Mouse (Mus musculus): ENCODE measurements around the gene Rnase11. TPM values are rescaled to one million over a fixed set of nuclear protein-coding genes. Genes with fewer than 3 reads are reported as not detected.

Gene Rnase11
- polyA plus RNA-seq, 1 experiment: not detected

- Histone ChIP-seq H3K4me1 (ENCODE audit: control insufficient read depth, insufficient read depth, low read length) (peaks cover 3% of the 10 kb centered on the region), H3K4me3 (replicated peaks; ENCODE audit: control insufficient read depth, low read depth, low read length) (no peak overlapping the region), H3K27ac (ENCODE audit: control insufficient read depth, insufficient read depth, low read depth, low read length, poor library complexity) (no peak overlapping the region; the same call in 1 of the 2 replicates)
- 48% methylated on average over 6 of the region's 6 CpGs for WGBS
- no peak for TF ChIP-seq POLR2A (IDR thresholded peaks at IDR 0.05; ENCODE audit: borderline replicate concordance, control insufficient read depth, low read depth, low read length)
- TF ChIP-seq CTCF (IDR thresholded peaks at IDR 0.05; ENCODE audit: control insufficient read depth, insufficient read depth, low read length): no peak
Measured at GRCm38 (mm10) chr14:51009572-51009971, 40.4 kb downstream of the Rnase11 start.

GRCm38 (mm10) chr14:51008781-51009180 is 41.2 kb downstream of the Rnase11 start:
- Histone ChIP-seq H3K4me1 (ENCODE audit: control insufficient read depth, insufficient read depth, low read length) (peaks cover 3% of the 10 kb centered on the region), H3K4me3 (replicated peaks; ENCODE audit: control insufficient read depth, low read depth, low read length) (no peak overlapping the region), H3K27ac (ENCODE audit: control insufficient read depth, insufficient read depth, low read depth, low read length, poor library complexity) (0 out of 2 replicates have a peak overlapping the region, but pooled peaks have one; percentile 11)
- TF ChIP-seq CTCF (IDR thresholded peaks at IDR 0.05; ENCODE audit: control insufficient read depth, insufficient read depth, low read length) (no peak), POLR2A (IDR thresholded peaks at IDR 0.05; ENCODE audit: borderline replicate concordance, control insufficient read depth, low read depth, low read length) (no peak)
- 43% methylated on average over 4 of the region's 4 CpGs for WGBS

DNA sequence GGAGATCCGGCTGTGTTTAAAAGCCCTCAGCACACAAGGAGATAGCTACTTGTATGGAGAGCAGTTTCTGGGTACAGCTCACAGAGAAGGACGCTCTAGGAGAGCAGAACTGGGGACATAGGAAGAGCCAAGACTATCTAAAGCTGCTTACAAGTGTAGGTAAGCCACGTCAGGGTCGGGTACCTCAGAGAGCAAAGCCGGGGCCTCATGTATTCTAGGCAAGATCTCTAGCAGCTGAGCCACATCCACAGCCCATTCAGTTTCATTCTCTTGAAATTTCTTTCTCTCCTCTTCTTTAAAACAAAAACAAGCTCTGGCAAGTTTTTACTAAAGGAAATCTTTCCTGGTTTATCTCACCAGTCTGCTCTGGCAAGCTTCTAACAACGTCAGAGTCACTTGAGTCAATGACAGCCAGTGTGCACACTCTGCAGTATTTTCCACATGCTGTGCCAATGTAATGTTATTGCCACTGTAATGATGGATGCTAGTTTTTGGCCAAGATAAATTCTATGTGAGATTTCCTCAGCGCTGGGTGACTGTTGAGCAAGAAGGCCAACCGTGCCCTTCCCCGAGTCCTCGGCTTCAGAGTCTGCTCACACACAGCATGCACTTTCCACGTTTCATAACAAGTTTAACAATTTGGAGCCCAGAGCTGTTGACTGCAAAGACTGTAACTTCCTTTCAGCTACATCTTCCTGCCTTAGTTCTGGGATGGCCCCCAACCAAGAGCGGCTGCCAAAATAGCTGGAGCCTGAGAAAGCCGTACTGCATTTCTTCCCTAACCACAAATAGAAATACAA is 41.8 kb downstream of the Rnase11 start:
- Histone ChIP-seq H3K27ac (ENCODE audit: control insufficient read depth, insufficient read depth, low read depth, low read length, poor library complexity) (peak overlapping the region; percentile 46), H3K4me1 (ENCODE audit: control insufficient read depth, insufficient read depth, low read length) (peaks cover 3% of the 10 kb centered on the region), H3K4me3 (replicated peaks; ENCODE audit: control insufficient read depth, low read depth, low read length) (no peak overlapping the region)
- WGBS: 24% methylated on average over 13 of the region's 13 CpGs
- TF ChIP-seq POLR2A (IDR thresholded peaks at IDR 0.05; ENCODE audit: borderline replicate concordance, control insufficient read depth, low read depth, low read length) (no peak), CTCF (IDR thresholded peaks at IDR 0.05; ENCODE audit: control insufficient read depth, insufficient read depth, low read length) (no peak)

DNA sequence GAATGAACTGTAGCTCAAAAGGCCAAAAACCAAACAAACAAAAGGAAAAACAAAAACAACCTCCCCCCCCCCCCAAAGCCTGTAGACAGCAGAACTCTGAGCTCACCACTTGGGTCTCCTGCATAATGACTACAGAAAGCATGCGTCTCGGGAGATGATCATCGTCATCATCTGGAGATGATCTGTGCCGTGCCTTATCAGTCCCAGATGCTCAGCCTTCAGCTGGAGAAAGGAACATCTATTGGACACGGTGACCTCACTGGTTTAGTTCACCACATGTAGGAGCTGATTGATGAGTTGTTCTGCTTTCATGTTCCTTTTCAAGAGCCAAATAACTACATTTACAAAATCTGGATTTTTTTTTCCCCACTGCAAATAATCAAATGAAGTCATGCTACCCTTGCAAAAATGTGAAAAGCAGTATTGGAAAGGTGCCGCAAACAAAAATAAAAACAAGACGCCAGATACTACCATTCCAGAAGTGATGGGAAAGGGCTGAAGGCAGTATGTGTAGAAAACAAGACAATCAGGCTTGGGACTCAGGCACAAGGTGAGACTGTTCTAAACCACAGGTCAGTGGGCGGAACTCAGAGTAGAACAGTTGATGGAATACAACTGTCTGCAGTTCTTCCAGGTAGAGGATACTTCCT is 42.7 kb downstream of the Rnase11 start, which contains the start of gene Rnase10:
Rnase10 (plus strand) TSS at position 600 of the 650 bp plus-strand sequence.
- Histone ChIP-seq H3K27ac (ENCODE audit: control insufficient read depth, insufficient read depth, low read depth, low read length, poor library complexity) (peak within 1 kb of the TSS; percentile 46), H3K4me1 (ENCODE audit: control insufficient read depth, insufficient read depth, low read length) (peaks cover 3% of the 10 kb centered on the region), H3K4me3 (replicated peaks; ENCODE audit: control insufficient read depth, low read depth, low read length) (no peak within 1 kb of the TSS)
- WGBS: 70% methylated on average over 8 of the region's 8 CpGs
- TF ChIP-seq CTCF (IDR thresholded peaks at IDR 0.05; ENCODE audit: control insufficient read depth, insufficient read depth, low read length): no peak
- TF ChIP-seq POLR2A (IDR thresholded peaks at IDR 0.05; ENCODE audit: borderline replicate concordance, control insufficient read depth, low read depth, low read length): no peak

Other genes starting within 250 kb of the Rnase11 start
- gene Ccnb1ip1, start 242.4 kb downstream of the Rnase11 start, polyA plus RNA-seq (2011; ENCODE audit: insufficient read depth, insufficient read length, low replicate concordance, missing spikeins): not detected in 2 replicates
- 24.4 and 40.2 TPM in 2 replicates for gene Parp2, start 242.3 kb downstream of the Rnase11 start, polyA plus RNA-seq (2011; ENCODE audit: insufficient read depth, insufficient read length, low replicate concordance, missing spikeins)
- 60.8 and 102 TPM in 2 replicates for gene Tep1, start 179.6 kb downstream of the Rnase11 start, polyA plus RNA-seq (2011; ENCODE audit: insufficient read depth, insufficient read length, low replicate concordance, missing spikeins)
- 0.29 TPM in 1 of 2 replicates, not detected in the other for gene Klhl33, start 152.7 kb downstream of the Rnase11 start, polyA plus RNA-seq (2011; ENCODE audit: insufficient read depth, insufficient read length, low replicate concordance, missing spikeins)
- 43.6 and 67.6 TPM in 2 replicates for gene Osgep, start 125.3 kb downstream of the Rnase11 start, polyA plus RNA-seq (2011; ENCODE audit: insufficient read depth, insufficient read length, low replicate concordance, missing spikeins)
- gene Apex1, start 125.2 kb downstream of the Rnase11 start, polyA plus RNA-seq (2011; ENCODE audit: insufficient read depth, insufficient read length, low replicate concordance, missing spikeins): 18.1 and 41.6 TPM in 2 replicates
- gene Pip4p1, start 119.3 kb downstream of the Rnase11 start, polyA plus RNA-seq (2011; ENCODE audit: insufficient read depth, insufficient read length, low replicate concordance, missing spikeins): 33.3 and 67.6 TPM in 2 replicates
- gene Pnp, start 119.1 kb downstream of the Rnase11 start, polyA plus RNA-seq (2011; ENCODE audit: insufficient read depth, insufficient read length, low replicate concordance, missing spikeins): 112 and 145 TPM in 2 replicates
- 21.3 TPM in 1 of 2 replicates, not detected in the other for gene Gm49342, start 105.6 kb downstream of the Rnase11 start, polyA plus RNA-seq (2011; ENCODE audit: insufficient read depth, insufficient read length, low replicate concordance, missing spikeins)
- 70.8 and 109 TPM in 2 replicates for gene Pnp2, start 94.2 kb downstream of the Rnase11 start, polyA plus RNA-seq (2011; ENCODE audit: insufficient read depth, insufficient read length, low replicate concordance, missing spikeins)
- gene Rnase10, start 42.4 kb downstream of the Rnase11 start, polyA plus RNA-seq (2011; ENCODE audit: insufficient read depth, insufficient read length, low replicate concordance, missing spikeins): not detected in 2 replicates
- gene Rnase9, start 8.3 kb downstream of the Rnase11 start, polyA plus RNA-seq (2011; ENCODE audit: insufficient read depth, insufficient read length, low replicate concordance, missing spikeins): not detected in 2 replicates
- gene Rnase12, start 7.5 kb upstream of the Rnase11 start, polyA plus RNA-seq (2011; ENCODE audit: insufficient read depth, insufficient read length, low replicate concordance, missing spikeins): 4.9 TPM in 1 of 2 replicates, not detected in the other
- gene Olfr750, start 24.3 kb upstream of the Rnase11 start, polyA plus RNA-seq (2011; ENCODE audit: insufficient read depth, insufficient read length, low replicate concordance, missing spikeins): not detected in 2 replicates
- 3.1 and 8.7 TPM in 2 replicates for gene Rnase4, start 40.9 kb upstream of the Rnase11 start, polyA plus RNA-seq (2011; ENCODE audit: insufficient read depth, insufficient read length, low replicate concordance, missing spikeins)
- gene Ang, start 41.0 kb upstream of the Rnase11 start, polyA plus RNA-seq (2011; ENCODE audit: insufficient read depth, insufficient read length, low replicate concordance, missing spikeins): 4.4 and 7.2 TPM in 2 replicates
- gene Eddm3b, start 64.3 kb upstream of the Rnase11 start, polyA plus RNA-seq (2011; ENCODE audit: insufficient read depth, insufficient read length, low replicate concordance, missing spikeins): not detected in 2 replicates
- 11.6 and 19.4 TPM in 2 replicates for gene Rnase6, start 73.7 kb upstream of the Rnase11 start, polyA plus RNA-seq (2011; ENCODE audit: insufficient read depth, insufficient read length, low replicate concordance, missing spikeins)
- gene Rnase1, start 96.6 kb upstream of the Rnase11 start, polyA plus RNA-seq (2011; ENCODE audit: insufficient read depth, insufficient read length, low replicate concordance, missing spikeins): not detected in 2 replicates
- not detected in 2 replicates for gene Rnase2b, start 112.1 kb upstream of the Rnase11 start, polyA plus RNA-seq (2011; ENCODE audit: insufficient read depth, insufficient read length, low replicate concordance, missing spikeins)
- gene Ang2, start 149.0 kb upstream of the Rnase11 start, polyA plus RNA-seq (2011; ENCODE audit: insufficient read depth, insufficient read length, low replicate concordance, missing spikeins): not detected in 2 replicates
- gene Ear14, start 153.2 kb upstream of the Rnase11 start, polyA plus RNA-seq (2011; ENCODE audit: insufficient read depth, insufficient read length, low replicate concordance, missing spikeins): not detected in 2 replicates
- 1.5 TPM in 1 of 2 replicates, not detected in the other for gene Rnase2a, start 205.9 kb upstream of the Rnase11 start, polyA plus RNA-seq (2011; ENCODE audit: insufficient read depth, insufficient read length, low replicate concordance, missing spikeins)

Measured in bone marrow, adult 2 months (tissue).